Mouse (Mus musculus): Measurements from ENCODE around the gene Enthd1. TPM values are rescaled to one million over a fixed set of nuclear protein-coding genes. Genes with fewer than 3 reads are reported as not detected.

Gene Enthd1
- polyA plus RNA-seq, 1 experiment from 2014 or later: not detected

DNA sequence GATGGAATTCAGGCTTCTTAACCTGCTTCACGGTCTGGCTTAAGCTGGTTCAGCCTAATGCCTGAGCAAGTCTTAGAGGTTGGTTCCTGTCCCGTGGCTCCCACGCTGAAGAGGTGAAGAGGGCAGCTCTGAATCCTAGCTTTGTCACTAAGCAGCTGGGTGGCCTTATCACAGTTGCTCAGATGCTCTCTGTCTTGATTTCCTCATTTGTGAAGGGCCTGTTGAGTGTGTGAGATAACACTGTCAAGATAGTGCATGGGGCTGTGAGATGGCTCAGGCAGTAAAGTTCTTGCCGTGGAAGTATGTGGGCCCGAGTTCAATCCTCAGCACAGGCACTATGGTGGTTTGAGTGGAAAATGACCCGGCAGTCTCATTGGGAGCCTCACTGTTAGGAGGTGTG is 124.8 kb downstream of the Enthd1 start:
- Histone ChIP-seq H3K27me3 (replicated peaks; ENCODE audit: control insufficient read depth, insufficient read depth, low read length) (no peaks in the 10 kb centered on the region), H3K9me3 (ENCODE audit: control insufficient read depth, low read length) (no peaks in the 10 kb centered on the region), H3K4me2 (ENCODE audit: low read length) (no peak overlapping the region), H3K4me3 (replicated peaks; ENCODE audit: low read length) (no peak overlapping the region), H3K36me3 (ENCODE audit: control insufficient read depth, insufficient read depth) (no peaks in the 10 kb centered on the region), H3K4me1 (replicated peaks; ENCODE audit: control insufficient read depth, insufficient read depth, low read length) (peaks cover 11% of the 10 kb centered on the region), H3K9ac (replicated peaks; ENCODE audit: low read depth, low read length) (no peak overlapping the region), H3K27ac (ENCODE audit: low read length) (no peak overlapping the region)
- 91% methylated on average over 6 of the region's 6 CpGs for WGBS
- ATAC-seq: no peak

DNA sequence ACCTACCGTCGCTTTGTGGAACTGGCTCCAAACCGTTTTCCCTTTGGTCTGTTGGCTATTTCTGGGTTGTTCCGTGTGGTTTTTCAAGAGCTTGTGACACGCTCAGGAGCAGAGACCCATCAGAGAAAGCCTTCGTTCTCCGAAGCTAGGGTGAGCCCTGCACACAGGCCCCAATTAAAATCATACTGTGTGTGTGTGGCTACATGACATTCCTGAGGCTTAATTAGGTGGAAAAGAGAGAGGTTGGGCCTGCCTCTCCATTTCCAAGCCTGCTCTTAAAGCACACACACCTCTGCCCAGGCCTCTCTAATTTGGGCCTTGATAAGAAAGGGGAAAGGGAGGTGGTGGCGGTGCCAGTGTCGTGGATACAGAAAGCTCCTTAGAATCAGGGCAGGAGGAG is 126.5 kb downstream of the Enthd1 start:
- ATAC-seq: 0 out of 2 replicates have a peak, but pooled peaks have one; percentile 33
- WGBS: 19% methylated on average over 9 of the region's 9 CpGs
- no peaks in the 10 kb centered on the region for H3K36me3 ChIP-seq (ENCODE audit: control insufficient read depth, insufficient read depth)
- no peak overlapping the region for H3K9ac ChIP-seq (replicated peaks; ENCODE audit: low read depth, low read length)
- no peaks in the 10 kb centered on the region for H3K27me3 ChIP-seq (replicated peaks; ENCODE audit: control insufficient read depth, insufficient read depth, low read length)
- H3K4me1 ChIP-seq (replicated peaks; ENCODE audit: control insufficient read depth, insufficient read depth, low read length): peaks cover 11% of the 10 kb centered on the region
- H3K9me3 ChIP-seq (ENCODE audit: control insufficient read depth, low read length): no peaks in the 10 kb centered on the region
- no peak overlapping the region for H3K27ac ChIP-seq (ENCODE audit: low read length)
- H3K4me3 ChIP-seq (replicated peaks; ENCODE audit: low read length): no peak overlapping the region
- no peak overlapping the region for H3K4me2 ChIP-seq (ENCODE audit: low read length)

DNA sequence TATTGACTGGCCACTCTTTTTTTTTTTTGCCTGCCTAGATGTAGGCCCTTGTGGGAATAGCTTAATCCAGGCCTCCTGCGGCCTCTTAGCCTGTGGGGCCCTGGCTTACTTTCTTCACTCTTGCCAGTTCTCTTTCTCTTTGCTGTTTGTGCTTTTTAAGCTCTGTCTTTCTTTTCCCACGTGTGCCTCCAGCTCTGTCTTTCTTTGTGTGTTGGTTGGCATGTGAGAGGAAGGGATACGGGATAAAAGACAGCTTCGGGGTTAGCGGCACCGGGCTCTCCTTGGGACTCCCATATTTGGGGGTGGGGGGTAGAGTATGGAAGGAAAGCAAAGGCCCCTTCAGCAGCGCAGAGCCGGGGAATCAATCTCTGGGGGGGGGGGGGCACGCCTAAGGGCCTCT is 127.0 kb downstream of the Enthd1 start:
- H3K9me3 ChIP-seq (ENCODE audit: control insufficient read depth, low read length): no peaks in the 10 kb centered on the region
- WGBS: 15% methylated on average over 9 of the region's 9 CpGs
- no peak for ATAC-seq
- no peak overlapping the region for H3K9ac ChIP-seq (replicated peaks; ENCODE audit: low read depth, low read length)
- H3K27ac ChIP-seq (ENCODE audit: low read length): no peak overlapping the region
- H3K36me3 ChIP-seq (ENCODE audit: control insufficient read depth, insufficient read depth): no peaks in the 10 kb centered on the region
- no peak overlapping the region for H3K4me2 ChIP-seq (ENCODE audit: low read length)
- H3K27me3 ChIP-seq (replicated peaks; ENCODE audit: control insufficient read depth, insufficient read depth, low read length): no peaks in the 10 kb centered on the region
- no peak overlapping the region for H3K4me3 ChIP-seq (replicated peaks; ENCODE audit: low read length)
- peaks cover 11% of the 10 kb centered on the region for H3K4me1 ChIP-seq (replicated peaks; ENCODE audit: control insufficient read depth, insufficient read depth, low read length)

DNA sequence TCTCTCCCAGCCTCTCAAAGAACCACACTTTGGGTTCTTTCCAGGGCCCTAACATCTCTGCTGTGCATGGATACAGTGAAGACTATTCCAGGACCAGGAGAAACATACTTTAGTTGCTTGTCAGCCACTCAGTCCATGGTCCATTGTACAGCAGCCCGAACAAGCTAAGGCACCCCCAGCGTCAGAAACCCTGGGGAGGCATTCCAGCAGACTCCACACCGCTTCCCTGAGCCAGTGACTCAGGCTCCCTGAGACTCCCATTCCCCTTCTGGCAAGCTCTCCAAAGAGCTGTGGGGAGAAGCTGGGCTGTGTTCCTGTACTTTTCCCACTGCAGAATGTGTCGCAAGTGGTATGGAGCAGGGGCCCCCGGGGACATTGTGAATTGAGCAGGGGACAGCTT is 128.0 kb downstream of the Enthd1 start:
- Histone ChIP-seq H3K4me2 (ENCODE audit: low read length) (no peak overlapping the region), H3K27ac (ENCODE audit: low read length) (no peak overlapping the region), H3K4me1 (replicated peaks; ENCODE audit: control insufficient read depth, insufficient read depth, low read length) (peaks cover 11% of the 10 kb centered on the region), H3K27me3 (replicated peaks; ENCODE audit: control insufficient read depth, insufficient read depth, low read length) (no peaks in the 10 kb centered on the region), H3K9me3 (ENCODE audit: control insufficient read depth, low read length) (no peaks in the 10 kb centered on the region), H3K36me3 (ENCODE audit: control insufficient read depth, insufficient read depth) (no peaks in the 10 kb centered on the region), H3K9ac (replicated peaks; ENCODE audit: low read depth, low read length) (no peak overlapping the region), H3K4me3 (replicated peaks; ENCODE audit: low read length) (no peak overlapping the region)
- 83% methylated on average over 5 of the region's 5 CpGs for WGBS
- no peak for ATAC-seq

DNA sequence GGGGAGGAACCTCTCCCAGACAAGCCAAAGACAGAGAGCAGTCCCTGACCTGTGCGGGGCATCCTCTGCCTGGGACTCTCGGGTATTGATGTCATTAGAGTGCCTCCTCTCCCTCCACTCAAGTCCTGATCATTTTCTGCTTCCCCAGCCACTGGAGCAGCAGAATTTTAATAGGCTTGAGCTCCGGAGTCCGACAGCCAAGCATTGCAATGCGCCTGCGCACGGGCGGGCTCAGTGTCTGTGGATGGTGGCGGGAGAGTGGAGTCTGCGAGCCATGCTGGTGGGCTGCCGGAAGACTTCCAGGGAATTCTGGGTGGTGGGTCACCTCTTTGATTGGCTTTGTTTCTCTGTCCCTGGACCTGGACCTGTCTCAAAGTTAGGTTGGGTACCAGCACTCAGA is 134.6 kb downstream of the Enthd1 start:
- H3K4me2 ChIP-seq (ENCODE audit: low read length): no peak overlapping the region
- H3K4me3 ChIP-seq (replicated peaks; ENCODE audit: low read length): no peak overlapping the region
- H3K27ac ChIP-seq (ENCODE audit: low read length): no peak overlapping the region
- WGBS: 68% methylated on average over 11 of the region's 11 CpGs
- no peaks in the 10 kb centered on the region for H3K27me3 ChIP-seq (replicated peaks; ENCODE audit: control insufficient read depth, insufficient read depth, low read length)
- H3K36me3 ChIP-seq (ENCODE audit: control insufficient read depth, insufficient read depth): no peaks in the 10 kb centered on the region
- H3K9me3 ChIP-seq (ENCODE audit: control insufficient read depth, low read length): no peaks in the 10 kb centered on the region
- H3K4me1 ChIP-seq (replicated peaks; ENCODE audit: control insufficient read depth, insufficient read depth, low read length): no peaks in the 10 kb centered on the region
- no peak for ATAC-seq
- no peak overlapping the region for H3K9ac ChIP-seq (replicated peaks; ENCODE audit: low read depth, low read length)

DNA sequence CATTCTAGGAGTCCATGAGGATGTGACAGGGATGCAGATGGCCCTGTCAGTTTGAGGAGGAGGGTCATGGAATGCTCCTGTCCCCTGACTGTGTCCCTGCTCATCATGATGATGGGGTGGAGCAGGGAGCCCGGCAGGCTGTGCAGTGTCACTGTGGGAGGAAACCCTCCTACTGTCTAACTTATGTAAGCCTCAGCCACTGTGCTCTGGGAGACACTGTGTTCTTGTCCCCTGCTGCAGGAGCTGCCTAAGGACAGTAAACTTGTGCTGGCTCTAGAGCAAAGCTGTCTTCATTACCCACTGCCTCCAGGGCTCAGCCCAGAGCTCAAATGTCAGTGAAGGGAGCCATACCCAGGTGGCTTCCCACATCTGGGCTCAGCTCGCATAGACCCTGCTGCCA is 146.8 kb downstream of the Enthd1 start:
- ATAC-seq: no peak
- H3K4me2 ChIP-seq (ENCODE audit: low read length): no peak overlapping the region
- H3K9ac ChIP-seq (replicated peaks; ENCODE audit: low read depth, low read length): no peak overlapping the region
- H3K9me3 ChIP-seq (ENCODE audit: control insufficient read depth, low read length): no peaks in the 10 kb centered on the region
- no peaks in the 10 kb centered on the region for H3K4me1 ChIP-seq (replicated peaks; ENCODE audit: control insufficient read depth, insufficient read depth, low read length)
- H3K27ac ChIP-seq (ENCODE audit: low read length): no peak overlapping the region
- no peak overlapping the region for H3K4me3 ChIP-seq (replicated peaks; ENCODE audit: low read length)
- WGBS: 73% methylated on average over 2 of the region's 2 CpGs
- no peaks in the 10 kb centered on the region for H3K27me3 ChIP-seq (replicated peaks; ENCODE audit: control insufficient read depth, insufficient read depth, low read length)
- no peaks in the 10 kb centered on the region for H3K36me3 ChIP-seq (ENCODE audit: control insufficient read depth, insufficient read depth)

DNA sequence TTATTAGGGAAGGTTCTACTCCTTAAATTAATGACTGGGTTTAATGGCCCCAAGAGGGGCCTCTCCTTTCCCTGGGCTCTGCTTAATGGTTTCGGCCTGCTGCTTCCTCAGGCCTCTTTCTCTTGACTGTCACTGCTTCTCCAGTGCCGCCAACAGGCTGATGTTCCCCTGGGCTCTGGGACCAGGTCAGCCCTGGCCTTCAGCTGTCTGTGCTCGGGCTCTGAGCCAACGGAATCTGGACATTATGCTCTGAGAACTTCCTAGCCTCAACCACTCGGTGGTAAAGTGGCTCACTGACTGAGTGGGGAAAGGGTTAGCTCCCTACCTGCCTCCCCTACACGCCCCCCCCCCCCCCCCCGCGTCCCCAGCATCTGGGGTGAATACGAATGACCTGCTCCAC is 147.9 kb downstream of the Enthd1 start:
- WGBS: 63% methylated on average over 9 of the region's 9 CpGs
- no peak for ATAC-seq
- Histone ChIP-seq H3K4me3 (replicated peaks; ENCODE audit: low read length) (no peak overlapping the region), H3K9ac (replicated peaks; ENCODE audit: low read depth, low read length) (no peak overlapping the region), H3K27ac (ENCODE audit: low read length) (no peak overlapping the region), H3K4me1 (replicated peaks; ENCODE audit: control insufficient read depth, insufficient read depth, low read length) (no peaks in the 10 kb centered on the region), H3K4me2 (ENCODE audit: low read length) (no peak overlapping the region), H3K36me3 (ENCODE audit: control insufficient read depth, insufficient read depth) (no peaks in the 10 kb centered on the region), H3K27me3 (replicated peaks; ENCODE audit: control insufficient read depth, insufficient read depth, low read length) (no peaks in the 10 kb centered on the region), H3K9me3 (ENCODE audit: control insufficient read depth, low read length) (no peaks in the 10 kb centered on the region)

DNA sequence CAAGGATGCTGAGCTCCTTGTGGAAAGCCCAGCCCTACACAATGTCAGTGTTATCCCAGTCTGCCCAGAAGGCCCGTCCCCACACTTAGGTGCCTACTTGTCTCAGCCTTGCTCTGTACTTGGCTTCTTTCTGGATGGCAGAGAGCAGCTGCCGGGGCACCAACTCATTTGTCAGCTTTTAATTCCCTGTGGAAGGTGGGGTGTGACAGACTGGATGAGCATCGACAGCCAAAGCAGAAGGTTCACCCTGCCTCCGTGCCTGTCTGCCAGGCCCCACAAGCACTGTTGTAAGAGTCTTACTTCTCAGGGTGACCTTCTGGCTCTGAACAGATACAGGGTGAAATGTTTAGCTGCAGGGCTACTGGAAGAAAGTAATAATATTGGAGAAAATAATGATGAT is 149.8 kb downstream of the Enthd1 start:
- H3K9ac ChIP-seq (replicated peaks; ENCODE audit: low read depth, low read length): no peak overlapping the region
- H3K36me3 ChIP-seq (ENCODE audit: control insufficient read depth, insufficient read depth): no peaks in the 10 kb centered on the region
- H3K4me2 ChIP-seq (ENCODE audit: low read length): no peak overlapping the region
- H3K27ac ChIP-seq (ENCODE audit: low read length): no peak overlapping the region
- H3K4me1 ChIP-seq (replicated peaks; ENCODE audit: control insufficient read depth, insufficient read depth, low read length): no peaks in the 10 kb centered on the region
- WGBS: 78% methylated on average over 4 of the region's 4 CpGs
- no peak for ATAC-seq
- no peaks in the 10 kb centered on the region for H3K27me3 ChIP-seq (replicated peaks; ENCODE audit: control insufficient read depth, insufficient read depth, low read length)
- H3K9me3 ChIP-seq (ENCODE audit: control insufficient read depth, low read length): no peaks in the 10 kb centered on the region
- H3K4me3 ChIP-seq (replicated peaks; ENCODE audit: low read length): no peak overlapping the region

DNA sequence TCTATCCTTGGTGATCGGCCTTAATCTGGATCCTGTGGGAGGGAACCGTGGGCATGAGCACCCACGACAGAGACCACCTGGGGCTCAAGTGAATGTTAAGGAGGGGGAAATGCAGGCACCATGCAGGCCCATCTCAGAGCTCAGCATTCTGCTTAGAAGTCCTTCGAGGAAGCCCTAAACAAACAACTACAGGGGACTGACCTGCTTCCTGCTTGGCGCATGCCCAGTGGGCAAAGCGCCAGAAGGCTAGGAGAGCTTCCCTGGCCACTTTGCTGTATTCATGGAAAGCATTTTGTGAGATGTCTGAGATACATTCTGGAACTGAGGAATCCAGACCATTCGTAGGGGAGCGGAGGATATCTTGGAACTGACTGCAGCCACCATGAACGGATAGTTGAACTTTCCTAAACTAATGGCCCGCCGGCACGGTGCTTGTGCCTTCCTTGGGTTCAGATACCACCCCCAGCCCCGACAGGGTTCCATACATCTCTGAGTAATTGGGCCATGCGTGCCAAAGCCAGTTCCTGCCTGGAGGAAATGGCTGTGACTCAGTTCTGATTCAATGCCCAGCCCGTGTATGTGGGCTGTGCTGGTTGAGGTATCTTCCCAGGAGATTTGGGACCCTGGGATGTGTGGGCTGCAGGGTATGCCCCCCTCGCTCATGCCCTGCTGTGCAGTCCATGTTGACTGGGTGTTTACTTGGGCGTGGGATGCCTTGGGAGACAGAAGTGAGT is 150.8 kb downstream of the Enthd1 start:
- H3K4me1 ChIP-seq (replicated peaks; ENCODE audit: control insufficient read depth, insufficient read depth, low read length): no peaks in the 10 kb centered on the region
- H3K36me3 ChIP-seq (ENCODE audit: control insufficient read depth, insufficient read depth): no peaks in the 10 kb centered on the region
- WGBS: 79% methylated on average over 17 of the region's 17 CpGs
- ATAC-seq: no peak
- no peaks in the 10 kb centered on the region for H3K27me3 ChIP-seq (replicated peaks; ENCODE audit: control insufficient read depth, insufficient read depth, low read length)
- no peaks in the 10 kb centered on the region for H3K9me3 ChIP-seq (ENCODE audit: control insufficient read depth, low read length)
- no peak overlapping the region for H3K9ac ChIP-seq (replicated peaks; ENCODE audit: low read depth, low read length)
- H3K27ac ChIP-seq (ENCODE audit: low read length): no peak overlapping the region
- H3K4me2 ChIP-seq (ENCODE audit: low read length): no peak overlapping the region
- no peak overlapping the region for H3K4me3 ChIP-seq (replicated peaks; ENCODE audit: low read length)

DNA sequence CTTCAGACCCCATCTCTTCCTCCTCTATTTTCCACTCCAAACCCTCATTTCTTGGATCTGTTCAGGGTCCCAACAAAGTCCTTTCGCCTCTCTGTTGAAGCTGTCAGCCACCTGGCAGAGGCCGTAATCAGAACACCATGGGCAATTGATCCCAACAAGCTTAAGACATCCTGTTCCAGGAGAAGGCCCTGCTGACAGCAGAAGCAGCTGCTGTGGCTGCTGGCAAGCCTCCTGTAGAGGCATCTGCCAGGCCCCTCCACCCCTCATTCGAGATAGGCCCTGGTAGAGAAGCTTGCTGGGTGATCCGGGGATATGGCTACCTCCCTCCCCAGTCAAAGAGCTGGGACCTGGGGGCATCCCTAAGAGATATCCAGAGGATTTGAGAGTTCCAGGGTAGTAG is 151.9 kb downstream of the Enthd1 start:
- Histone ChIP-seq H3K4me3 (replicated peaks; ENCODE audit: low read length) (no peak overlapping the region), H3K4me1 (replicated peaks; ENCODE audit: control insufficient read depth, insufficient read depth, low read length) (no peaks in the 10 kb centered on the region), H3K9me3 (ENCODE audit: control insufficient read depth, low read length) (no peaks in the 10 kb centered on the region), H3K9ac (replicated peaks; ENCODE audit: low read depth, low read length) (no peak overlapping the region), H3K4me2 (ENCODE audit: low read length) (no peak overlapping the region), H3K36me3 (ENCODE audit: control insufficient read depth, insufficient read depth) (no peaks in the 10 kb centered on the region), H3K27ac (ENCODE audit: low read length) (no peak overlapping the region), H3K27me3 (replicated peaks; ENCODE audit: control insufficient read depth, insufficient read depth, low read length) (no peaks in the 10 kb centered on the region)
- no peak for ATAC-seq
- 75% methylated on average over 4 of the region's 4 CpGs for WGBS

All from forebrain, embryonic 16.5 days (tissue).